Mouse (Mus musculus) c-Kit-positive CD71-positive TER-119-negative erythroid progenitor cells, embryonic 14.5 days (primary cell): ENCODE data around the gene Rtl5.
"Not testable (repeated sequence)": the region's sequence is repeated elsewhere in the genome, so short reads cannot be mapped to it uniquely, and the experiment has no call there.

ENCODE experiments used
- DNase-seq: peaks from one replicate; pipeline ENCODE4 v3.0.0-alpha.2; 2013; ENCODE audit warnings: low read depth

Rtl5 gene

GRCm38 (mm10) chrX:102070591-102071471 lies at the start of gene Rtl5:
Gene Rtl5 (minus strand): TSS chrX:102071304.
- DNase-seq, result no peak

DNA sequence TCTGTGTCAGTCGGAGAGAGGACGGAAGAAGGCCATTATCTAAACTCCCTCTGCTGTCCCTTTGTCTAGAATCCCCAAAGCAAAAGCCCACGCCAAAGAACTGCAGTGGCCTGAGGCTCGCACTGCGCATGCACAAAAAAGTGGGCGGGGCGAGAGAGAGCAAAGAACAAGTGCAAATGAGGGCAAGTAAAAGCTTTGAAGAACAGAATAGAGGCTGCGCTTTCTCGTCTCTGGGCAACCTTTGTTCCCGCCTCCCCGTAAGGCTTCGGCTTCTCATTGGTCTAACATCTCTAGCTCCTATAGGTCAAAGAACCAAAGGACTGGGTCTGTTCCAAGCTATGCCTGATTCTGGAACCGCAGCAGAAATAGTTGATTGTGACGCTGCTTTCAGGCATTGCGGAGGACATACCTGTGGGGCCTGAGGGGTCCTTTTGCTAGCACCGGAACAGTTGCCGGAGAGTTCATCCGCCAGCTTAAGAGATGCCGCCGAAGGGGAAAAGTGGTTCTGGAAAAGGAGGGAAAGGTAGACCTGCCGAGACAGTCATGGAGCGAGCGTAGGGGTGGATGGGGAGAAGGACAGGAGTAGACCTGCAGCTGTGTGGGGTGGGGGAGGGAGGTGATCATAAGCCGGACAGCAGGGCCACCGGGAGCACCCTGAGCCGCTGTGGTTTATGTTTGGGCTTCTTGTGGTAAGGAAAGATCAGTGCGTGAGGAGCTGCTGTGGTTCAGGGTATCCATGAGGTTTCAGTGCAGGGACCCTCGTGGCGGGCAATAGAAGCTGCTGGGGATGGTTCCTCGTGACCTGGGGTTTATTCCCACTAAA lies 48.1 kb upstream of the Rtl5 start, which contains the start of gene Pin4:
Pin4 (plus strand) TSS at position 406 of the 823 bp plus-strand sequence.
- DNase-seq, result peak; percentile 90

DNA sequence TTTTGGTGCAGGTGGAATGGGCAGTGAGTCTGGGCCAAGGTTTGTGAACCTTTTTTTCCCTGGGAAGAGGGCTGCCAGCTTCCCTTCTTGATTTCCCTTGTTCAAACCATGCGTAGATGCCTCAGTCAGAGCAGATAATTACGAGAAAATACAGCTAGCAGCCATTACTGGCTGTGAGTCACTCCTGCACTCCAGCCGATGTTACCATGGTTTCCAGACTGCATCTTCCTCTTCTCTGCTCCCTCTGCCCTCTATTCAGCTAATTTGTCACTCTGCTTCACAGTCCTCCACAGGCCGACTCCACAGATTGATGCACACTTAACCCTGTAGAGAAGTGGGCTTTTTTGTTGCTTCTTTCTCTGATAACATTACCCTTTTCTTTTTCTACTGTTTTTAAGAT lies 44.6 kb upstream of the Rtl5 start:
- no peak for DNase-seq

DNA sequence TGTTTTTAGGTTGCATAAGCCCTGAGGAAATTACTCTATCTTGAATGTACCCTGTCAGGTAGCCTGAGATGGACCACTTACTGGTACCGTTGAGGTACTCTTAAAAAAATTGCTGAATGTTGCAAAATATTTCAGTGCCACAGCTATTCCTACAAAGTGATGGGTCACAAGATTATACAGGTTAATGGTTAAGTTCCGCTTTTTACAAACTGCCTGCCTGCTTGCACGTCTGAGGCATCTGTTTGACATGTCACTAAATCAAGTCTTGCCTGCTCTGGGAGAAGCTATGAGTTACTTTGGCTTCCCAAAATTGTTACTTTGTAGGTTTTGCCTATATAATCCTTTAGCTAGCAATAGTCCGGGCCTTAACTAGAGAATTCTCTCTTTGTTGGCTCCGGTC lies 38.2 kb upstream of the Rtl5 start:
- DNase-seq, result not testable (repeated sequence)

GRCm38 (mm10) chrX:102103830-102104229 lies 32.7 kb upstream of the Rtl5 start:
- DNase-seq, result not testable (repeated sequence)

DNA sequence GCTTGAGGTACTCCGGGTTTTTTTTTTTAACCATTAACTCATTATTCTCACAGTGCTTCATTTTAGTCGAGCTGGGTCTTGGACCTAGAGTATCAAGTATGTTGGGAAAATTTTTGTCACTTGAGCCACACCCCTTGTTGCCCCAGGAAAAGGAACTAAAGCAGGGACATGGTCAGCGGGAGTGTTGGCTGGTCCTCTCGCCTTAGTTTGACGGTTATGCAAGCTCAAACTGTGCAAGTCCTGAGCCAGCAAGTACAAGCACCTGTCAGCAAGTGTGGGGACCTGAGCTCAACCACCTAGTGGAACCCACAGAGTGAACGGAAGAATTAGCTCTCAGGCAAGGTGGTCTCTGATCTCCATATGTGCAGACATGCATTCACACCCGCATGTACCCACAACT lies 30.8 kb upstream of the Rtl5 start:
- DNase-seq, result no peak

DNA sequence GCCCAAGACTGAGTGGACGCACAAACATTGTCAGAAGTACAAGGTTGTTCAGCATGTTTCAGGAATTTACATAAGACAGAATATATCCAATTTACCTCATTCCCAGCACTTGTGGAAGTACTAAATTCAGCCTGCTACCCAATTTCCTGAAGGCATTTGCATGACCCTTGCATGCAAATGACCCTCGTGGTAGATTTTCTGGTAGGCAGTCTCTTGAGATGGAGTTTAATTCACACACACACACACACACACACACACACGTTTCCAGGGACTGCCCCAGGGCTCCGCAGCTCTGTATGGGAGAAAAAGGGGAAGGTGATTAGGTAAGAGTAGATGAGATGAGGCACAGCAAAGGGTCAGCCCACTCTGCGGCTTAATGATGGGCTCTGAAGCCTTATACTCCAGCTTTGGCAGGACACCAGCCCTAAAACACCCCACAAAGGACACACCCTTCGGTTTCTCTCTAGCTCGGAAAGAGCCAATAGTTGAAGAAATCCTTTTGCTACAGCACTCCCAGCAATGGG lies 23.3 kb upstream of the Rtl5 start:
- no peak for DNase-seq

GRCm38 (mm10) chrX:102090605-102091004 lies 19.5 kb upstream of the Rtl5 start:
- DNase-seq, result no peak

DNA sequence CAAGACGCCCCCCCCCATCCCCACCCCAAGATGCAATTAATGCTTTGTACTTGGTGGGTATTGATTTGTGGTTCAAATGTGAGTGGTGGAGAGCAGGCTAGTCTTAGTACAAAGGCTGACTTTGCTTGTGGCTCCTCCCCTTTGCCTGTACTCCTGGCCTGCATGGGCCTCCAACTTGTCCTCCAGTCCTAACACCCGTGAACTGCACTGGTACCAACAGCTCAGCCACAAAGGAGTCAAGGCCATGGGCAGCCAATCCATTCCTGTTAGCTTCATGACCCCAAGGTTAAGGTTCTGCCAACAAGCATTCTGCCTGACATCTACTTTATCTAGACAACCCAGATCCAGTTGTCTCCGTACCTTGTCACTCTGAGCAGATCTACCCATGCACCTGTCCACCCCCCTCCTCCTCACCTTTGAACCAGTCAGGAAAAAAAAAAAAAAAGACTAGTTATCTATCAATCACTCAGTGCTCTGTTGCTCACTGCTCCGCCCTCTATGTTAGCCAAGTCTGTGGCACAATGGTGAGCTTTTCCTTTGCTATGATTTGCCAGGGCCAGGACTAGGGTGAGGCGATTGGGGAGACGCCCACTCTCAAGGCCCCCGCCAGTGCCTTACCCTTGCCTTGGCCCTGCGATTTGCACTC lies 14.8 kb upstream of the Rtl5 start:
- no peak for DNase-seq

DNA sequence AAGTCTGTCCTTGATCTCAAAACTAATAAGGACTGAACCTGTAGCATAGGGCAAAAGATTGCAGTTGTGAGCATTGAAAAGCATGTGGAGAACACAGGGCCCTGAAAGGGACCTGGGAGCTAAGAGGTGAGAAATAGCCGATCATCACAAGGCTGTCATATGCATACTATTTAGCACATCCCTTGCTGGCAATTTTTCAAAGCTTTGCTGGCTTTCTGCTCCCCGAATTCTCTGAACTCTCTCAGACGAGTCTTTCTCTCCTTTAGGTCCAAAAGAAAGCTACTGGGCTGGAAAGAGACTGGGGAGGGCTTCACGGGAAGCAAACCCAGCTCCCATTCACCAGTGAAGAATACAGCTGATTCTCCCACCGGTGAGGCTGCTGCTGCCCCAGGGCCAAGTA lies 11.2 kb upstream of the Rtl5 start:
- no peak for DNase-seq

DNA sequence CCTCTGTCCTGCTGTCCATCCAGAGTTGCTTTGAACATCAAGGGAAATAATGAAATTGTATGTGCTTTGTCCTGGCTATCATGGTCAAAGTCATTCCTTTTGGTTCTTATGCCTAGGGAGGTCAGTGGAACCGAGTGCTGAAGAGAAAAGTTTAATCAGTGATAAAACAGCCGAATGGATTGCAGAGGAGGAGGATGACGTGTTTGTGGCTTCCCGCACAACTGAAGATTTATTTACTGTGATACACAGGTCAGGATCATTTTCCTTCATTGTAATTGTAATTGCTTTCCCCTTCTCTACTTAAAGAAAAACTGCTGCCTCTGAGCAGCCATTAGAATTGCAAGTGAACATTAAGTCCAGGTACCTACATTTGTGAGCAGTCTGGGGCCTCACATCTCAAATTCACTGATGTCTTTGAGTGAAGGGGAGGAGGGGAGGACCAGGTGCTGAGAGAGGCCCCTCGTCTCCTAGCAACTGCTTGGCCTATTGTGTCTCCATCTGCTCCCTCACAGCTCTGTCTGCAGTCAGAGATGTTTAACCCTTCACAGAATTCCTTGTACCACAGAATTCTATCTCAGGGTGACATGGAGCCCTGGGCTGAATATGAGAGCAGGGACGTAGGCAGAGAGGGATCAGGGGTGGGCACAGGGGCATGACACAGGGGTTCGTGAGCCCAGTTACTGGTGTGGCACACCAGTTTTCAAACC lies 10.6 kb upstream of the Rtl5 start:
- no peak for DNase-seq

GRCm38 (mm10) chrX:102081076-102081475 lies 10.0 kb upstream of the Rtl5 start:
- DNase-seq, result no peak

GRCm38 (mm10) chrX:102076886-102077765 lies 6.0 kb upstream of the Rtl5 start:
- DNase-seq, result no peak

GRCm38 (mm10) chrX:102075158-102075557 lies 4.1 kb upstream of the Rtl5 start:
- no peak for DNase-seq

DNA sequence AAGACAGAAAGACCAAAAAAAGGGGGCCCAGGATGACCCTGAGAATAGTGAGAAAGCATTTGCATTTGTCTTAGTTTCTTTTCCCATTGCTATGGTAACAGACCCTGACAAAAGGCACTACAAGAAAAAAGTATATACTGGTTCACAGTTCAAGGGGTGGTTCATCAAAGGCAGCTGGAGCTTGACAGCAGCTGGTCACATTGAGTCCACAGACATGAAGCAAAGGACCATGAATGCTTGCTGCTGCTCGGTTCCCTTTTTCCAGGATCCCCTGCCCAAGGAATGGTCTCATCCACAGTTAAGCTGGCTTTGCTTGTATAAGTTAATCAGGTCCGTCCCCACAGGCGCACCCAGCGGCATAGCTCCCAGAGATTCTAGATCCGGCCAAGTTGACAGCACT lies 3.3 kb upstream of the Rtl5 start:
- DNase-seq, result no peak

GRCm38 (mm10) chrX:102073605-102074325 lies 2.7 kb upstream of the Rtl5 start:
- DNase-seq, result no peak

DNA sequence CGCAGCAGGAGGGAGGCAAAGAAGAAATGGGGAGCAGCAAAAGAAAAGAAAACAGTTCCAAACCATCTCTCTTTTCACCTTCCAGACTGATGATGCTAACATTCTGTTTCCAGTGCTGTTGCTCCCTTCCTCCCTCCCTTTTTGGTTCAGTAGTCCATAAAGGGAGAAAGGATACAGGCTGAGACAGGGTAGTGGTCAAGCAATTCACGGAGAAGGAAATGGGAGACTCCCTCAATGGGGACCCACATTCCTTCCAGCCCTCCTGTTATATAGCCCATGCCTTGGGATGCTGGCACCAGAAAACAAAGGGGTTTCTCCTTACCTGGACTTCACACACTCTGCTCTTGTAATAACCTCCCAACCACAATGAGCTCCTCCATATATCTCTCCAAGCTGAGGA lies 413 bp upstream of the Rtl5 start:
- DNase-seq, result no peak

DNA sequence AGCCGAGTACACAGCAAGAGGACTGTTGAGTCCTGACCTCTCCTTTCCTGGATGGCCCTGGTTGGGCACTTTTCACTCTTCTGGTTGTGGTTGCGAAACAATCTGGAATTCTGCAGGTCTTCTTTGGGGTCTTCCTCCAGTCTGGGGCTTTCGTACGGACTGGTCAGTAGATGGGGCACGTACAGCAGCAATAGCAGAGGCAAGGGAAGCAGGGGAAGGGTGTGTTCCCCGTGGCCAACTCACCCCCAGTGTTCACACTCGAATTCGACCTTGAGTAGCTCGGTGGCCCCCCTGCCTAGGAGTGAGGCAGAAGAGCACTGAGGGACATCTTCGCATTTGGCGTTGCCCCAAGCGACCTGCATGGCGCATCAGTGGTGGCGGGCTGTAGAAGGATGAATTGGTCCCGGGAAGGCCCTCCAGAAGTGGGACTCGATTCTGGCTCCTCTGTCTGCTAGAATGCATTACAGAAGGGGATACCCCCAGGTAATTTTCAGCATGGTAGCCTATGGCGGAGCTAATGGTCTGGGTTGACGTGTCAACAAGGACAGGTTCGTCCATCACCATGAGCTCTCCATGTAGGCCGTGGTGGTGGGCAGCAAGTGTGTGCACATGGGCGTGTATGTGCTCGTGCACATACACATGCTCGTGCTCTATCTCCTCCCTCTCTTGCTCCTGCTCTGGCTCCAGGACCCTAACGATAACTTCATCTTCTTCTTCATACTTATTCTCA lies 2.1 kb downstream of the Rtl5 start:
- no peak for DNase-seq

DNA sequence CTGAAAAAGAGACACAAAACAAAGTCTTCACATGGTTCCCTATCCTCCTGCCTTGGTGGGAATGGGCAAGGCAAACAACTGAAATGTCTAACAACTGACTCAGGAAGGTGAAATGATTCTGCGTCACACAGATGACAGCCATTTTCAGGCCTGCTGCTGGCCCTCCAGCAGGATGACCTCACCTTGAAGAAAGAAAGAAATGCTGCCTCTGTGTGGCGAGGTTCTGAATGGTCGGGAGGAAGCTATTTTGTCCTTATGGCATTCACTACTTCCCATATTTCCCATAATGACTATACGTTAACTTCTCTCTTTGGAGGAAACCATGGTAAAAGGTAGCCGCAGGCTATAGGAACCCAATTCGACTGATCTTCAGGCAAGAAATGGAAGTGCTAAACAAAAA lies 4.0 kb downstream of the Rtl5 start:
- DNase-seq, result no peak
